Mouse (Mus musculus): ENCODE results near the gene 2200002D01Rik. TPM values are rescaled to one million over a fixed set of nuclear protein-coding genes. Genes with fewer than 3 reads are reported as not detected.
A peak's percentile ranks its signal among the peaks of the same experiment; 100 is the strongest.

2200002D01Rik gene
- total and polyA plus RNA-seq, 2 experiments from 2014 or later: 1.4 TPM; not detected in 1

- ATAC-seq: no peak
- Histone ChIP-seq H3K9ac (replicated peaks; ENCODE audit: low read length) (no peak overlapping the region), H3K9me3 (ENCODE audit: low read length) (no peaks in the 10 kb centered on the region), H3K27me3 (ENCODE audit: insufficient read depth, low read length) (no peaks in the 10 kb centered on the region), H3K36me3 (ENCODE audit: insufficient read depth, low read length) (no peaks in the 10 kb centered on the region), H3K4me2 (ENCODE audit: low read depth, low read length) (no peak overlapping the region), H3K4me3 (ENCODE audit: low read length) (no peak overlapping the region), H3K4me1 (ENCODE audit: insufficient read depth, low read length) (0 out of 2 replicates have a peak, but pooled peaks cover 6% of the 10 kb centered on the region), H3K27ac (no peak overlapping the region)
- no peak for TF ChIP-seq CTCF (IDR thresholded peaks at IDR 0.05; ENCODE audit: low read depth)
- no peak for DNase-seq (ENCODE audit: low spot score)
- 98% methylated on average over 2 of the region's 2 CpGs for WGBS
These were observed 39.8 kb upstream of the 2200002D01Rik start for GRCm38 (mm10) chr7:29288079-29288478.

GRCm38 (mm10) chr7:29287481-29287880 lies 39.2 kb upstream of the 2200002D01Rik start:
- Histone ChIP-seq H3K9me3 (ENCODE audit: low read length) (no peaks in the 10 kb centered on the region), H3K9ac (replicated peaks; ENCODE audit: low read length) (no peak overlapping the region), H3K4me1 (ENCODE audit: insufficient read depth, low read length) (0 out of 2 replicates have a peak, but pooled peaks cover 6% of the 10 kb centered on the region), H3K27me3 (ENCODE audit: insufficient read depth, low read length) (no peaks in the 10 kb centered on the region), H3K36me3 (ENCODE audit: insufficient read depth, low read length) (no peaks in the 10 kb centered on the region), H3K4me2 (ENCODE audit: low read depth, low read length) (no peak overlapping the region), H3K4me3 (ENCODE audit: low read length) (no peak overlapping the region), H3K27ac (no peak overlapping the region)
- DNase-seq (ENCODE audit: low spot score) (no peak), ATAC-seq (no peak)
- whole genome bisulfite sequencing: 89% methylated on average over 7 of the region's 7 CpGs
- TF ChIP-seq CTCF (IDR thresholded peaks at IDR 0.05; ENCODE audit: low read depth): no peak

GRCm38 (mm10) chr7:29284523-29284922 lies 36.3 kb upstream of the 2200002D01Rik start:
- no peak for ATAC-seq
- Histone ChIP-seq H3K27ac (no peak overlapping the region), H3K36me3 (ENCODE audit: insufficient read depth, low read length) (no peaks in the 10 kb centered on the region), H3K4me2 (ENCODE audit: low read depth, low read length) (no peak overlapping the region), H3K27me3 (ENCODE audit: insufficient read depth, low read length) (no peaks in the 10 kb centered on the region), H3K9ac (replicated peaks; ENCODE audit: low read length) (no peak overlapping the region), H3K4me1 (ENCODE audit: insufficient read depth, low read length) (peaks cover 12% of the 10 kb centered on the region; the same call in 1 of the 2 replicates), H3K4me3 (ENCODE audit: low read length) (no peak overlapping the region), H3K9me3 (ENCODE audit: low read length) (no peaks in the 10 kb centered on the region)
- 96% methylated on average over 6 of the region's 6 CpGs for WGBS
- no peak for DNase-seq (ENCODE audit: low spot score)
- no peak for TF ChIP-seq CTCF (IDR thresholded peaks at IDR 0.05; ENCODE audit: low read depth)

- no peaks in the 10 kb centered on the region for H3K9me3 ChIP-seq (ENCODE audit: low read length)
These were observed 35.6 kb upstream of the 2200002D01Rik start for GRCm38 (mm10) chr7:29283876-29284275.

GRCm38 (mm10) chr7:29282074-29282554 lies 33.8 kb upstream of the 2200002D01Rik start:
- Histone ChIP-seq H3K4me1 (ENCODE audit: insufficient read depth, low read length) (peaks cover 6% of the 10 kb centered on the region; the same call in 1 of the 2 replicates), H3K27me3 (ENCODE audit: insufficient read depth, low read length) (no peaks in the 10 kb centered on the region), H3K4me2 (ENCODE audit: low read depth, low read length) (peak overlapping the region; percentile 95), H3K27ac (no peak overlapping the region), H3K9me3 (ENCODE audit: low read length) (no peaks in the 10 kb centered on the region), H3K4me3 (ENCODE audit: low read length) (peak overlapping the region; percentile 53), H3K9ac (replicated peaks; ENCODE audit: low read length) (peak overlapping the region; percentile 53), H3K36me3 (ENCODE audit: insufficient read depth, low read length) (no peaks in the 10 kb centered on the region)
- 10% methylated on average over 21 of the region's 21 CpGs for WGBS
- ATAC-seq: peak; percentile 18
- no peak for DNase-seq (ENCODE audit: low spot score)
- no peak for TF ChIP-seq CTCF (IDR thresholded peaks at IDR 0.05; ENCODE audit: low read depth)

More at GRCm38 (mm10) chr7:29283876-29284275, 35.6 kb upstream of the 2200002D01Rik start:
- WGBS: 89% methylated on average over 4 of the region's 4 CpGs
- no peaks in the 10 kb centered on the region for H3K36me3 ChIP-seq (ENCODE audit: insufficient read depth, low read length)
- no peaks in the 10 kb centered on the region for H3K27me3 ChIP-seq (ENCODE audit: insufficient read depth, low read length)
- no peak overlapping the region for H3K9ac ChIP-seq (replicated peaks; ENCODE audit: low read length)
- TF ChIP-seq CTCF (IDR thresholded peaks at IDR 0.05; ENCODE audit: low read depth): no peak
- no peak overlapping the region for H3K4me3 ChIP-seq (ENCODE audit: low read length)
- H3K4me1 ChIP-seq (ENCODE audit: insufficient read depth, low read length): peaks cover 7% of the 10 kb centered on the region; the same call in 1 of the 2 replicates
- DNase-seq (ENCODE audit: low spot score) (no peak), ATAC-seq (no peak)
- no peak overlapping the region for H3K27ac ChIP-seq
- no peak overlapping the region for H3K4me2 ChIP-seq (ENCODE audit: low read depth, low read length)

- H3K27ac ChIP-seq: peak within 1 kb of the TSS; percentile 66
- H3K9ac ChIP-seq (replicated peaks; ENCODE audit: low read length): peak within 1 kb of the TSS; percentile 53
- no peaks in the 10 kb centered on the region for H3K36me3 ChIP-seq (ENCODE audit: insufficient read depth, low read length)
- peaks cover 6% of the 10 kb centered on the region; the same call in 1 of the 2 replicates for H3K4me1 ChIP-seq (ENCODE audit: insufficient read depth, low read length)
- peak within 1 kb of the TSS; percentile 53 for H3K4me3 ChIP-seq (ENCODE audit: low read length)
- ATAC-seq: peak; percentile 89
- peak; percentile 32 for TF ChIP-seq CTCF (IDR thresholded peaks at IDR 0.05; ENCODE audit: low read depth)
- H3K9me3 ChIP-seq (ENCODE audit: low read length): no peaks in the 10 kb centered on the region
- H3K27me3 ChIP-seq (ENCODE audit: insufficient read depth, low read length): no peaks in the 10 kb centered on the region
- under 1% methylated on average over 76 of the region's 80 CpGs for WGBS
- peak within 1 kb of the TSS; percentile 95 for H3K4me2 ChIP-seq (ENCODE audit: low read depth, low read length)
- DNase-seq (ENCODE audit: low spot score): peak; percentile 83
These were observed 33.2 kb upstream of the 2200002D01Rik start, which contains the start of gene Spint2 for GRCm38 (mm10) chr7:29281201-29282073. TSS of gene Spint2 (minus strand) at chr7:29281912.
